Mouse (Mus musculus) ES-E14 (cell line): Measurements from ENCODE around the gene Klhl7.

Experiments
- HCFC1 ChIP-seq: IDR thresholded peaks from 2 replicates; pipeline ENCODE4 v1.6.1; 2012; ENCODE audit warnings: low read length, inconsistent platforms, borderline replicate concordance; ENCODE audit not compliant: insufficient read depth
- ZC3H11A ChIP-seq: IDR thresholded peaks from 2 replicates; pipeline ENCODE4 v1.6.1; 2012; ENCODE audit warnings: low read depth, mild to moderate bottlenecking, inconsistent platforms, low read length, borderline replicate concordance
- ZNF384 ChIP-seq: IDR thresholded peaks from 2 replicates; pipeline ENCODE4 v1.6.1; 2012; ENCODE audit warnings: low read depth, low read length, inconsistent platforms

DNA sequence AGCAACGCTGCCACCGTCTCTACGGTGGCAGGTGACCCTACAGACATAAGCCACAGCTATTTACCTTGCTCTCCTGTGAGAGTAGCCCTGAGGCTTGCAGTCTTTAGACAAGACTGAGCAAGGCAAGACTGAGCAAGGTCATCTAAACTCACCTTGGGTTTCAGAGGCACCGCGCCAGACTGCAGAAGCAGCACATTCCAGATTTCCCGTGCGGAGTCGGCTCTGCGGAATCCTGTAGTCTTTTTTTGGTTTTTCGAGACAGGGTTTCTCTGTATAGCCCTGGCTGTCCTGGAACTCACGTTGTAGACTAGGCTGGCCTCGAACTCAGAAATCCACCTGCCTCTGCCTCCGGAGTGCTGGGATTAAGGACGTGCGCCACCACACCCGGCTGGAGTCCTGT is 14.2 kb upstream of the Klhl7 start:
- TF ChIP-seq HCFC1 (no peak), ZNF384 (no peak), ZC3H11A (no peak)
